Comparison of ENCODE assay signal across 27 mouse cellular contexts in genomic region chr8:119707146-119707545, GRCm38 (mm10). TPM values are rescaled to one million over a fixed set of nuclear protein-coding genes. Genes with fewer than 3 reads are reported as not detected.
DNase-seq lines count a peak whose midpoint lies in the region; ATAC-seq and TF ChIP-seq lines count a peak whose summit lies in the region.
"Had no signal": no experiment of that assay in that cellular context is flagged by ENCODE, and none has a peak within 500 bp of the region (broad histone marks: within the 10 kb centered on the region; RNA-seq: fewer than 3 reads in every experiment).

No protein-coding gene starts in this region.

- H3K4me3 ChIP-seq in MEL (ENCODE audit: control insufficient read depth in 1 of 2, insufficient read depth in 1 of 2, low read depth in 2 of 2, low read length in 2 of 2): no peak overlapping the region
- H3K4me3 ChIP-seq: forebrain, embryonic 10.5 days; forebrain, embryonic 13.5 days; heart, embryonic 12.5 days; heart, embryonic 15.5 days had no signal

- TF ChIP-seq EP300 in MEL (IDR thresholded peaks at IDR 0.05; ENCODE audit: low read depth in 1 of 2, low read length in 2 of 2): no peak

- TF ChIP-seq RAD21 in MEL (IDR thresholded peaks at IDR 0.05; ENCODE audit: low read depth, low read length): no peak

- peak; percentile 38; the same call in 1 of the 2 replicates for ATAC-seq in megakaryocyte progenitor cell, adult 5-6 weeks (replicated peaks; ENCODE audit: poor library complexity)
- no peak for ATAC-seq in cerebellum, adult (ENCODE audit: insufficient number of reproducible peaks, low FRiP score, low TSS enrichment)
- ATAC-seq: activated CD4-positive, CD25-positive, alpha-beta regulatory T cell, adult 4 months; CD4-positive, CD25-positive, alpha-beta regulatory T cell, adult 4 months; forebrain, embryonic 13.5 days; forebrain, embryonic 16.5 days; hindbrain, postnatal 0 days; inflammation-experienced regulatory T-cells, adult 6 months had no signal

- H3K27ac ChIP-seq in MEL (ENCODE audit: control insufficient read depth, low read depth, low read length): no peak overlapping the region
- H3K27ac ChIP-seq: forebrain, embryonic 10.5 days; forebrain, embryonic 13.5 days; heart, embryonic 15.5 days; hindbrain, embryonic 14.5 days; hindbrain, postnatal 0 days had no signal

- DNase-seq in MEL (ENCODE audit: low read depth, low spot score) (peak; percentile 61), R1 (ENCODE audit: low read depth, low spot score) (peak; percentile 34)
- DNase-seq in right cerebral cortex, postnatal 4 days: no peak
- no peak for DNase-seq in thymus, postnatal 4 days
- DNase-seq: adrenal gland, adult 8-10 months; adrenal gland, postnatal 25 days; cerebellum, adult 18-20 months; cerebellum, adult 9-10 months; cerebellum, postnatal 14 days; gastrocnemius, postnatal 10 days; gastrocnemius, postnatal 36 days; heart, adult 18-20 months; heart, postnatal 14 days; heart, postnatal 4 days had no signal

- TF ChIP-seq POLR2A in MEL (IDR thresholded peaks at IDR 0.05; ENCODE audit: control insufficient read depth in 1 of 2, insufficient read depth in 1 of 2, low read depth in 1 of 2, low read length in 2 of 2, poor library complexity in 1 of 2): no peak

- H3K79me2 ChIP-seq in MEL (ENCODE audit: control insufficient read depth, insufficient read depth, low read length, poor library complexity): no peaks in the 10 kb centered on the region

- no peaks in the 10 kb centered on the region for H3K9me3 ChIP-seq in MEL (replicated peaks; ENCODE audit: insufficient read depth, low read length)
- H3K9me3 ChIP-seq: forebrain, embryonic 10.5 days; forebrain, embryonic 13.5 days; heart, embryonic 12.5 days; heart, embryonic 15.5 days had no signal

- no peaks in the 10 kb centered on the region for H3K27me3 ChIP-seq in MEL (ENCODE audit: control insufficient read depth in 1 of 2, insufficient read depth in 2 of 2, low read length in 2 of 2)

- H3K4me1 ChIP-seq in MEL (ENCODE audit: control insufficient read depth in 1 of 2, insufficient read depth in 2 of 2, low read length in 2 of 2): no peaks in the 10 kb centered on the region

- no peak overlapping the region for H3K9ac ChIP-seq in MEL (ENCODE audit: control insufficient read depth, low read depth, low read length, poor library complexity, severe bottlenecking)
- H3K9ac ChIP-seq: forebrain, embryonic 13.5 days; heart, embryonic 12.5 days; heart, embryonic 15.5 days; hindbrain, embryonic 14.5 days had no signal

- no peak for TF ChIP-seq CTCF in MEL (IDR thresholded peaks at IDR 0.05 in 2 of 3, conservative IDR thresholded peaks at IDR 0.05 in 1 of 3; ENCODE audit: control insufficient read depth in 1 of 3, insufficient read depth in 1 of 3, low read depth in 2 of 3, low read length in 3 of 3, poor library complexity in 1 of 3, severe bottlenecking in 1 of 3)

- no peaks in the 10 kb centered on the region for H3K36me3 ChIP-seq in MEL (ENCODE audit: control insufficient read depth in 1 of 2, insufficient read depth in 2 of 2, low read length in 2 of 2)
- H3K36me3 ChIP-seq: forebrain, embryonic 10.5 days; heart, embryonic 12.5 days; heart, embryonic 15.5 days had no signal

TF ChIP-seq in MEL, 35 proteins besides CTCF, POLR2A, EP300 and RAD21:
- TF ChIP-seq MEF2A (IDR thresholded peaks at IDR 0.05; ENCODE audit: extremely low read depth, insufficient replicate concordance, low read depth, low read length, poor library complexity, severe bottlenecking) (no peak), TBP (IDR thresholded peaks at IDR 0.05; ENCODE audit: low read depth, low read length) (0 out of 2 replicates have a peak, but pooled peaks have one; percentile 12)

RNA-seq across cellular contexts. Expression of gene Atp2c2, which starts 7.3 kb away (rescaled TPM):
- 0.27 and 0.33 TPM in 2 replicates for total RNA-seq in MEL (2012; rRNA removed)
- polyA plus RNA-seq in MEL (2012; ENCODE audit: insufficient read depth in 1 of 2, insufficient read length in 2 of 2, low read depth in 1 of 2, low replicate concordance in 2 of 2, missing spikeins in 1 of 2): under 1 TPM in 1 of 2 experiments, not detected in 1; 0.58 TPM
- not detected in 2 replicates for total RNA-seq in megakaryocyte progenitor cell, adult 5-6 weeks (2015)
- total RNA-seq in megakaryocyte progenitor cell, adult 5-6 weeks (2017): not detected in 2 replicates
- total RNA-seq: gastrocnemius, postnatal 10 days; heart, postnatal 4 days had no signal
- polyA plus RNA-seq: activated CD4-positive, CD25-positive, alpha-beta regulatory T cell, adult 4 months; forebrain, embryonic 13.5 days; inflammation-experienced regulatory T-cells, adult 6 months had no signal

RNA-seq across cellular contexts. Expression of gene Wfdc1, which starts 41.0 kb away (rescaled TPM):
- total RNA-seq in MEL (2012; rRNA removed): not detected in 2 replicates
- polyA plus RNA-seq in MEL (2012; ENCODE audit: insufficient read depth in 1 of 2, insufficient read length in 2 of 2, low read depth in 1 of 2, low replicate concordance in 2 of 2, missing spikeins in 1 of 2): not detected
- not detected in 2 replicates for total RNA-seq in megakaryocyte progenitor cell, adult 5-6 weeks (2015)
- not detected in 2 replicates for total RNA-seq in megakaryocyte progenitor cell, adult 5-6 weeks (2017)
- polyA plus RNA-seq: activated CD4-positive, CD25-positive, alpha-beta regulatory T cell, adult 4 months; C2C12; CD4-positive, CD25-positive, alpha-beta regulatory T cell, adult 4 months; inflammation-experienced regulatory T-cells, adult 6 months had no signal

Comparison
In these comparisons a context has a peak if more than half of its experiments do, and no peak if none do; other contexts are left out.
1. DNase-seq: peak in MEL (single experiment) and R1 (single experiment); none in right cerebral cortex, postnatal 4 days (single experiment) and thymus, postnatal 4 days (single experiment).